Mouse (Mus musculus) heart, embryonic 14.5 days (tissue): ENCODE data around the gene Magt1. TPM values are rescaled to one million over a fixed set of nuclear protein-coding genes. Genes with fewer than 3 reads are reported as not detected.

ENCODE experiments used
- ATAC-seq: fragments of 200-750 bp; cut with Nextera tagmentation; 2 replicates; pipeline ENCODE4 v1.8.0; 2017; ENCODE audit warnings: low read depth, moderate TSS enrichment; ENCODE audit not compliant: insufficient number of reproducible peaks, insufficient read depth, low FRiP score
- H3K27ac ChIP-seq, 2 experiments: fragments of 200-500 bp in 1 of 2; fragments of 300-500 bp in 1 of 2; sonication (generic) in 1 of 2; replicated peaks in 1 of 2; 2 replicates each; pipeline ENCODE4 v1.5.1; 2012 to 2014; ENCODE audit warnings: low read depth in 2 of 2, low read length in 2 of 2, control low read depth in 1 of 2, mild to moderate bottlenecking in 1 of 2, mixed read lengths in 1 of 2; ENCODE audit not compliant: control insufficient read depth in 1 of 2, insufficient read depth in 1 of 2
- H3K27me3 ChIP-seq: fragments of 300-500 bp; sonication (generic); 2 replicates; pipeline ENCODE4 v1.6.1; 2014; ENCODE audit warnings: mild to moderate bottlenecking, low read length, control low read depth; ENCODE audit not compliant: control insufficient read depth, insufficient read depth
- H3K36me3 ChIP-seq: fragments of 300-500 bp; sonication (generic); 2 replicates; pipeline ENCODE4 v1.6.1; 2014; ENCODE audit warnings: mild to moderate bottlenecking, control low read depth, low read length, mixed read lengths; ENCODE audit not compliant: control insufficient read depth, insufficient read depth
- H3K4me1 ChIP-seq, 2 experiments: fragments of 200-500 bp in 1 of 2; fragments of 300-500 bp in 1 of 2; sonication (generic) in 1 of 2; 2 replicates each; pipeline ENCODE4 v1.6.1; 2012 to 2014; ENCODE audit warnings: low read length in 2 of 2, control low read depth in 1 of 2, mixed read lengths in 1 of 2; ENCODE audit not compliant: control insufficient read depth in 2 of 2, insufficient read depth in 2 of 2
- H3K4me2 ChIP-seq: fragments of 300-500 bp; sonication (generic); 2 replicates; pipeline ENCODE4 v1.6.1; 2014; ENCODE audit warnings: mild to moderate bottlenecking, low read length
- H3K4me3 ChIP-seq, 2 experiments: fragments of 200-500 bp in 1 of 2; fragments of 300-500 bp in 1 of 2; sonication (generic) in 1 of 2; 2 replicates each; pipeline ENCODE4 v1.5.1; 2012 to 2014; ENCODE audit warnings: low read length in 2 of 2, mild to moderate bottlenecking in 2 of 2, control low read depth in 1 of 2, low read depth in 1 of 2, moderate library complexity in 1 of 2; ENCODE audit not compliant: control insufficient read depth in 1 of 2, insufficient read depth in 1 of 2
- H3K9ac ChIP-seq: fragments of 300-500 bp; sonication (generic); 2 replicates; pipeline ENCODE4 v1.6.1; 2014; ENCODE audit warnings: mild to moderate bottlenecking, low read length
- H3K9me3 ChIP-seq: fragments of 300-500 bp; sonication (generic); 2 replicates; pipeline ENCODE4 v1.6.1; 2016; ENCODE audit warnings: low read length, control low read depth; ENCODE audit not compliant: control insufficient read depth
- WGBS: fragments of 180-500 bp; shearing (Covaris S2); extraction: QIAGEN DNeasy Blood & Tissue Kit; methylation state at CpG from one replicate; pipeline ENCODE4 v1.1.7; 2014; 5-methylcytosine and 5-hydroxymethylcytosine counted together
- polyA plus RNA-seq: library from polyadenylated mRNA; unstranded; fragments of >200 nt; fragmentation: Nextera tagmentation; extraction: Ambion mirVana; gene quantifications from 2 replicates; pipeline ENCODE4 v1.2.1, GENCODE M21; 2014

Magt1 gene
- polyA plus RNA-seq: 46.5 and 47.1 TPM in 2 replicates

DNA sequence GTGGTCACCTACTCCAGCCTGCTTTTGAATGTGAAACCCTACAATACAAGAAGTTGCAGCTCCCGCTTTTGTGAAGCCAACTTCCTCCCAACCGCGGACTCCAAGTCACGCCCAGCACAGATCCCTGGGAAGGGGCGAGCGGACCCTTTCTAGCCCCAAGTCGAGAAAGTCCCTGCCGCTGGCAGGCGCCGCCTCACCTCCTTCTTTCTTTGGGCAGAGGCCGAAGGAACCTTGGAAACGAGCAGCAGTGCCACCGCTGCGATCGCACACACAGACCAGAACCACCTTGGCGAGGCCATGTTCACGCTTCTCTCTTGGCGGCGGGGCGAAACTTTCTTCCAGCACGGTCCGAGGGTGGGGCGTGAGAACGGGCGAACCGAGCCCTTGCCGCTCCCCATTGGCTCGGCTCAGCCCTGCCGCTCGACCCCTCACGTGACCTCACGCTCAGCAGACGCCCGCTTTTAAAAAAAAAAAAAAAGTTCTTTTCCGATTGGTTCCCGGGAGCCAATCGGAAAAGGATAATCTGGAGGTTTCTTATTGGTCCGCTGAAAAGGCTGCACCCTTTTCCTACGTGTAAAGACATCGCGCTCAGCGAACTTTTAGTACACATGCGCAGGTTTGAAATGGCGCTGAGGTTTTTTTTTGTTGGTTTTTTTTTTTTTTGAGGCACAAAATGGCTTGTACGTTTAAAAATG is at the start of gene Magt1:
Gene Magt1, minus strand, starts transcription at position 442 of the 695 bp plus-strand sequence.
- H3K9me3 ChIP-seq: no peaks in the 10 kb centered on the region
- H3K4me3 ChIP-seq: peak within 1 kb of the TSS; percentile 58 to 76
- H3K27ac ChIP-seq: peak within 1 kb of the TSS; percentile 91 to 92
- peak within 1 kb of the TSS; percentile 64 for H3K4me2 ChIP-seq
- no peaks in the 10 kb centered on the region for H3K36me3 ChIP-seq
- H3K27me3 ChIP-seq: no peaks in the 10 kb centered on the region
- peak; percentile 88 for ATAC-seq
- H3K4me1 ChIP-seq: peaks cover 2 to 4% of the 10 kb centered on the region in 2 experiments; a peak in 3 of 4 replicates
- 12% methylated on average over 45 of the region's 45 CpGs for WGBS
- peak within 1 kb of the TSS; percentile 80 for H3K9ac ChIP-seq

DNA sequence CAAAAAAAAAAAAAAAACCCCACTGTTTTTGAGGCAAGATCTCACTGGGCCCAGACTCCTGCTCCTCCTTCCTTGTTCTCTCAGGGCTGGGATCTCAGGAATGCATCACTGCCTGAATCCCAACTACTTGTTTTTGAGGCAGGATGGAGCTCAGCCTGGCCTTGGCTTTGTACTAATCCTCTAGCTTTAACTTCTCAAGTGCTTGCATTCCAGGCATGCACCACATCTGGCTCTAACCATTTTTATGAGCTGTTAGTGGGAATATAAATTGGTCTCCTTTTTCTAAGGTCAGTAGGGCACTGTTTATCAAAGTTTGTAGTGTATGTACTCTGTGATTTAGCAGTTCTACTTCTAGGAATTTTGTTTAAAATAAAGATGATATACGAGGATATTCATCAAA is 36.5 kb upstream of the Magt1 start:
- Histone ChIP-seq H3K27me3 (no peaks in the 10 kb centered on the region), H3K27ac (no peak overlapping the region)
- no peak for ATAC-seq

DNA sequence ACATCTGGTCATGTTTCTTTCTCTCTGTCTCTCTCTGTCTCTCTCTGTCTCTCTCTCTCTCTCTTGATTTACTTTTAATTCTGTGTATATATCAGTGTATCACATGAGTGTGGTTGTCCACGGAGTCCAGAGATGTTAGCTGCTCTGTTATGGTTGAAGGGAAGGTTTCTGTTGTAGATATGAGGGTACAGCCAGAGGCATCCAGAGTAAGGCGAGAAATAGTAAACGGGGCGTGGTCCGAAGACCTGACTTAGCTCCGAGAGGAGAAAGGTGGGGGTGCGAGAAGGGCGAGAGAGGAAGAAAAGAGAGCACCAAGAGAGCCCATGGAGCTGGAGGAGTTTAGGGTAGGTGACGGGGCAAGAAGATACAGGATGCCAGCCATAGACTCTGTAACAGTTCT is 34.2 kb upstream of the Magt1 start:
- Histone ChIP-seq H3K36me3 (no peaks in the 10 kb centered on the region), H3K27ac (peak overlapping the region; percentile 27 to 37; a peak in 2 of 4 replicates), H3K9me3 (no peaks in the 10 kb centered on the region), H3K9ac (no peak overlapping the region), H3K27me3 (no peaks in the 10 kb centered on the region), H3K4me1 (peaks cover 6 to 30% of the 10 kb centered on the region in 2 experiments), H3K4me2 (peak overlapping the region; percentile 21; the same call in 1 of the 2 replicates), H3K4me3 (no peak overlapping the region)
- WGBS: 59% methylated on average over 9 of the region's 9 CpGs
- ATAC-seq: no peak

More for the DNA sequence above, 36.5 kb upstream of the Magt1 start:
- peaks cover 6 to 30% of the 10 kb centered on the region in 2 experiments for H3K4me1 ChIP-seq
- no peaks in the 10 kb centered on the region for H3K9me3 ChIP-seq
- H3K36me3 ChIP-seq: no peaks in the 10 kb centered on the region
- H3K4me2 ChIP-seq: no peak overlapping the region
- no peak overlapping the region for H3K9ac ChIP-seq
- H3K4me3 ChIP-seq: no peak overlapping the region
- 69% methylated on average over 1 of the region's 1 CpGs for WGBS

DNA sequence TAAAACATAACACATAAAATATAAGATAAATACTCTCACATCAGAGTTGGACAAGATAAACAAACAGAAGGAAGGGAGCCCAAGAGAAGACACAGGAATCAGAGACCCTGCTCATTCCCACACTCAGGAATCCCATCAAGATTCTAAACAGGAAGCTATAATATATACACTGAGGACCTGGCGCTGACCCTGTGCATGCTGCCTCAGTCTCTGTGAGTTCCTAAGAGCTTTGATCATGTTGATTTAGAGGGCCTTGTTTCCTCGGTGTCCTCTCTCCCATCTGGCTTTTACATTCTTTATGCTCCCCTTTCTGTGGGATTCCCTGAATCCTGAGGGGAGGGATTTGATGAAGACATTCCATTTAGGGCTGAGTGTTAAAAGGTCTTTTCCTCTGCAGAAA is 33.7 kb upstream of the Magt1 start:
- Histone ChIP-seq H3K4me3 (no peak overlapping the region), H3K4me2 (no peak overlapping the region), H3K9ac (no peak overlapping the region), H3K9me3 (no peaks in the 10 kb centered on the region), H3K27me3 (no peaks in the 10 kb centered on the region), H3K36me3 (no peaks in the 10 kb centered on the region), H3K27ac (peak overlapping the region; percentile 9 to 20; a peak in 2 of 4 replicates), H3K4me1 (peaks cover 6 to 30% of the 10 kb centered on the region in 2 experiments)
- 47% methylated on average over 2 of the region's 2 CpGs for WGBS
- ATAC-seq: no peak

DNA sequence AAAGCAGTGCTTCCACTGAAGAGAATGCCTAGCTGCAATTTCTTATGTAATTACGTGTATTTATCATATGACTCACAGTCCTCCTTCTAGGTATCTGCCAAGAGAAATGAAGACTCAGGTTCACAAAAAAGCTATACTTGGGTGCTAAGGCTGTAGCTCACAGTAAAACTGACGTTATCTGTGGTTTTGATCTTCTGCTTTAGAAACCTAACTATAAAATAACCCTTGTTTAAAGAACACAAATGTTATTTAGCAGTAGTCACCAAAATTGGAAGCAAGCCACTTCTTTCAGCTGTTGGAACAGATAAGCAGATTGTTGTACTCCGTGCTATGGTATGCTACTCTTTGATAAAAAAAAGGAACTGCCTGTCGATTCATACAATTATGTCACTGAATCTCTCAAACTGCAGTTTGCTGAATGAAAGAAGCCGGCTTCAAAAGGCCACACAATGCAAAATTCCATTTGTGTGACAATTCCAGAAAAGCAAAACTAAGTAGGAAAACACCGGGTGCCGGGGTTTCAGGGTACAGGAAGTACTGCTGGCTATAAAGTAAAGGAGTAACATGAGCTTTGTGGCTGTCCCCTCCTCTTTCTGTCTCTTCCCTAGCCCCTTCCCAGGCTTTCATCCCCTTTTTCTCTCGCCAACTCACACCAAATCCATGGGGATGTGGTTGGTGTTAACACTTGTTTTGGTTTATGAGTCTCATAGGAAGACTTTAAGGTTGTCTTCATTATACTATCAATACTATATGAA is 32.3 kb upstream of the Magt1 start:
- Histone ChIP-seq H3K9ac (no peak overlapping the region), H3K27ac (peak overlapping the region; percentile 39 to 62; a peak in 3 of 4 replicates), H3K36me3 (no peaks in the 10 kb centered on the region), H3K4me3 (no peak overlapping the region), H3K27me3 (no peaks in the 10 kb centered on the region), H3K4me1 (peaks cover 6 to 30% of the 10 kb centered on the region in 2 experiments), H3K9me3 (no peaks in the 10 kb centered on the region), H3K4me2 (peak overlapping the region; percentile 44)
- no peak for ATAC-seq
- 41% methylated on average over 8 of the region's 8 CpGs for WGBS

DNA sequence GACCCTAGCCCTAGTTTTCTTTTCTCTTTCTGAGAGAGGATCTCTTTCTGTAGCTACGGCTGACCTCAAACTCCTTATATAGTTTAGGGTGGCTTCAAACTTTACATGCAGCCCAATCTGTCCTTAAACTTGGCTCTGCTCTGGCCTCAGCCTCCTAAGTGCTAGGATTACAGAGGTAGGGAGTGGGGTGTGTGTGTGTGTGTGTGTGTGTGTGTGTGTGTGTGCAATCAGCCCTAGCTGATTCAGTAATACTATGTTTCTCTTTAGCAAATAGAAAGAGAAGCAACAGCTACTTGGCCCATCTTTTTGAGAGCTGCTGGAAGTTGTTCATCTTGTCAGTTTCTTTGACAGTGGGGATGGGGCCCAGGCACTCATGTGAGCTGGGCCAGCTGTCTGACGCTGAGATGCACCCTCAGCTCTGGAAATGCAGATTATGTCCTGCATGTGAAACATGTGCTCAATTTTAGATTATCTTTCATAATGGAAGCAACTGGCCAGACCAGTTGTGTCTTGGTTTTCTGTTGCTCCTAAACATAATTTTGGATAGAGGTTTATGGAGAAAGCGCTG is 25.6 kb upstream of the Magt1 start:
- no peaks in the 10 kb centered on the region for H3K9me3 ChIP-seq
- H3K4me3 ChIP-seq: no peak overlapping the region
- no peak overlapping the region for H3K4me2 ChIP-seq
- H3K36me3 ChIP-seq: no peaks in the 10 kb centered on the region
- no peaks in the 10 kb centered on the region for H3K27me3 ChIP-seq
- WGBS: 69% methylated on average over 3 of the region's 3 CpGs
- no peaks in the 10 kb centered on the region for H3K4me1 ChIP-seq
- no peak overlapping the region for H3K9ac ChIP-seq
- ATAC-seq: no peak
- no peak overlapping the region for H3K27ac ChIP-seq

DNA sequence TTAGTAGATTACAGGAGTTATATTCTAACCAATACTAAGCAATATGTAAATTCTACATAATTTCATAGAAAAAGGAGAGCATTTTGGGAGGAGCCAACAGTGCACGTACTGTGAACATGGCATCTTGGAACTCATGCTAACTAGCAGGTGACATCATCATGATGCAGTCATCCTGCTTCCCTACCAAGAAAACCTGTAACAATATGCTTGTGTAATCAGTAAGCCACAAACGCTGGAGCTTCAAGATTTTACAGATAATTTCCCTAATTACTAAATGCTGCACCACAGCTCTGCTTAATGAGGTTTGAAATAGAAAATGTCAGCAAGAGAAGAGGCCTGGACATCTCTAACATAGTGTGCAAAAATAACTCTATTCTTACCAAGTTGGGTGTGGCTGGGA is 24.0 kb upstream of the Magt1 start:
- no peak overlapping the region for H3K27ac ChIP-seq
- ATAC-seq: no peak
- H3K4me3 ChIP-seq: no peak overlapping the region
- no peak overlapping the region for H3K9ac ChIP-seq
- H3K9me3 ChIP-seq: no peaks in the 10 kb centered on the region
- H3K36me3 ChIP-seq: no peaks in the 10 kb centered on the region
- H3K27me3 ChIP-seq: no peaks in the 10 kb centered on the region
- WGBS: 54% methylated on average over 2 of the region's 2 CpGs
- H3K4me1 ChIP-seq: no peaks in the 10 kb centered on the region
- H3K4me2 ChIP-seq: no peak overlapping the region
